Mouse (Mus musculus) CH12.LX (cell line): Measurements from ENCODE around the gene Slc44a4. TPM values are rescaled to one million over a fixed set of nuclear protein-coding genes. Genes with fewer than 3 reads are reported as not detected.

Experiments used
- DNase-seq: peaks from one replicate; pipeline ENCODE4 v3.0.0-alpha.2; 2013; ENCODE audit errors: extremely low read depth
- H3K27ac ChIP-seq: 2 replicates; pipeline ENCODE4 v1.5.1; 2012; ENCODE audit warnings: low read depth, mild to moderate bottlenecking, control low read depth, moderate library complexity; ENCODE audit not compliant: insufficient read depth
- H3K27me3 ChIP-seq: replicated peaks from 2 replicates; pipeline ENCODE3; 2012; ENCODE audit warnings: inconsistent platforms
- H3K36me3 ChIP-seq, 2 experiments: replicated peaks in 1 of 2; 2 replicates each; pipeline versions ENCODE3 to v1.6.1; 2012; ENCODE audit warnings: inconsistent platforms in 1 of 2, low read length in 1 of 2, mild to moderate bottlenecking in 1 of 2, mixed read lengths in 1 of 2, moderate library complexity in 1 of 2; ENCODE audit not compliant: control insufficient read depth in 1 of 2, insufficient read depth in 1 of 2
- H3K4me1 ChIP-seq, 2 experiments: 2 replicates each; pipeline ENCODE4 v1.6.1; 2012; ENCODE audit warnings: inconsistent platforms in 1 of 2, moderate library complexity in 1 of 2; ENCODE audit not compliant: insufficient read depth in 2 of 2, control insufficient read depth in 1 of 2
- H3K4me2 ChIP-seq: 2 replicates; pipeline ENCODE4 v1.6.1; 2012; ENCODE audit warnings: low read depth, mild to moderate bottlenecking, control low read depth; ENCODE audit not compliant: poor library complexity, insufficient read depth, severe bottlenecking
- H3K4me3 ChIP-seq, 3 experiments: fragments of 150-350 bp in 1 of 3; sonication (generic) in 1 of 3; replicated peaks in 1 of 3; 2 replicates each; pipeline versions ENCODE3 to v1.5.1; 2011 to 2012; ENCODE audit warnings: low read depth in 2 of 3, low read length in 2 of 3, mild to moderate bottlenecking in 2 of 3, moderate library complexity in 2 of 3, control low read depth in 1 of 3, improper control_type of control experiment in 1 of 3, inconsistent platforms in 1 of 3, mixed read lengths in 1 of 3; ENCODE audit not compliant: poor library complexity in 1 of 3
- H3K79me2 ChIP-seq: replicated peaks from 2 replicates; pipeline ENCODE4 v1.6.1; 2012; ENCODE audit warnings: mild to moderate bottlenecking, moderate library complexity; ENCODE audit not compliant: control insufficient read depth, poor library complexity, insufficient read depth, severe bottlenecking; ENCODE audit errors: extremely low read depth
- H3K9ac ChIP-seq: 2 replicates; pipeline ENCODE4 v1.6.1; 2012; ENCODE audit warnings: low read depth, mild to moderate bottlenecking, control low read depth, moderate library complexity; ENCODE audit not compliant: insufficient read depth
- H3K9me3 ChIP-seq: replicated peaks from 2 replicates; pipeline ENCODE3; 2012; ENCODE audit warnings: low read length, inconsistent platforms, mixed read lengths
- CTCF ChIP-seq, 2 experiments: IDR thresholded peaks in 1 of 2; conservative IDR thresholded peaks in 1 of 2; 2 replicates each; pipeline ENCODE4 v1.5.1; 2011 to 2012; ENCODE audit warnings: low read depth in 2 of 2, low read length in 2 of 2, improper control_type of control experiment in 1 of 2, inconsistent platforms in 1 of 2, mild to moderate bottlenecking in 1 of 2, moderate library complexity in 1 of 2
- E2F4 ChIP-seq: IDR thresholded peaks from 2 replicates; pipeline ENCODE4 v1.6.1; 2011; ENCODE audit warnings: low read depth, low read length, improper control_type of control experiment; ENCODE audit not compliant: insufficient replicate concordance
- ELF1 ChIP-seq: IDR thresholded peaks from 2 replicates; pipeline ENCODE4 v1.6.1; 2014; ENCODE audit warnings: low read depth, mild to moderate bottlenecking, inconsistent platforms, low read length, improper control_type of control experiment
- JUN ChIP-seq: IDR thresholded peaks from 2 replicates; pipeline ENCODE4 v1.6.1; 2011; ENCODE audit warnings: low read depth, mild to moderate bottlenecking, low read length, improper control_type of control experiment, moderate library complexity; ENCODE audit not compliant: insufficient read depth
- JUND ChIP-seq: conservative IDR thresholded peaks from 2 replicates; pipeline ENCODE4 v1.6.1; 2011; ENCODE audit warnings: low read depth, low read length, improper control_type of control experiment
- MYC ChIP-seq: IDR thresholded peaks from 2 replicates; pipeline ENCODE4 v1.6.1; 2011; ENCODE audit warnings: low read depth, mild to moderate bottlenecking, improper control_type of control experiment, low read length
- NELFE ChIP-seq: IDR thresholded peaks from 2 replicates; pipeline ENCODE4 v1.6.1; 2011; ENCODE audit warnings: low read depth, low read length, improper control_type of control experiment
- NRF1 ChIP-seq: IDR thresholded peaks from 2 replicates; pipeline ENCODE4 v1.6.1; 2014; ENCODE audit warnings: low read depth, mild to moderate bottlenecking, inconsistent platforms, low read length, improper control_type of control experiment, moderate library complexity
- POLR2AphosphoS2 ChIP-seq: IDR thresholded peaks from 2 replicates; pipeline ENCODE4 v1.6.1; 2011; ENCODE audit warnings: low read depth, low read length, improper control_type of control experiment
- RAD21 ChIP-seq: IDR thresholded peaks from 2 replicates; pipeline ENCODE4 v1.6.1; 2011; ENCODE audit warnings: low read depth, mild to moderate bottlenecking, low read length, improper control_type of control experiment, moderate library complexity
- SIN3A ChIP-seq: IDR thresholded peaks from 2 replicates; pipeline ENCODE4 v1.6.1; 2012; ENCODE audit warnings: low read length, improper control_type of control experiment, inconsistent platforms
- TBP ChIP-seq: conservative IDR thresholded peaks from 2 replicates; pipeline ENCODE4 v1.6.1; 2011; ENCODE audit warnings: low read depth, low read length, improper control_type of control experiment
- UBTF ChIP-seq: IDR thresholded peaks from 2 replicates; pipeline ENCODE4 v1.6.1; 2012; ENCODE audit warnings: low read depth, mild to moderate bottlenecking, inconsistent platforms, low read length, improper control_type of control experiment, moderate library complexity
- ZNF384 ChIP-seq: IDR thresholded peaks from 2 replicates; pipeline ENCODE4 v1.6.1; 2012; ENCODE audit warnings: low read depth, low read length, improper control_type of control experiment, inconsistent platforms
- dilution Hi-C: fragments of 300-500 bp; cut with MboI; formaldehyde crosslinking; loops from 2 replicates; pipeline ENCODE4 v1.14.3; 2020; ENCODE audit warnings: low sequenced_read_pairs; ENCODE audit not compliant: extremely low pct_unique_long_range_greater_than_20kb, extremely low pct_ligation_motif_present
- in situ Hi-C: fragments of 300-500 bp; cut with MboI; formaldehyde crosslinking; loops from 3 replicates; pipeline ENCODE4 v1.14.3; 2019; ENCODE audit warnings: low sequenced_read_pairs, low pct_ligation_motif_present, low pct_unique_long_range_greater_than_20kb, mixed read lengths
- polyA plus RNA-seq: library from polyadenylated mRNA; unstranded; fragments of >175 nt; gene quantifications from 2 replicates; pipeline ENCODE4 v1.2.1, GENCODE M21; 2012; ENCODE audit warnings: low read depth; ENCODE audit not compliant: insufficient read length
- total RNA-seq, 2 experiments: library from RNA; depleted of rRNA; stranded (reverse); fragments of 300-350 nt in 1 of 2; fragments of >200 nt in 1 of 2; gene quantifications; 2 replicates each; pipeline ENCODE4 v1.2.3; 2012 to 2014

Gene Slc44a4
- total and polyA plus RNA-seq, 3 experiments, result 0.55 to 1.4 (median 0.62) TPM

DNA sequence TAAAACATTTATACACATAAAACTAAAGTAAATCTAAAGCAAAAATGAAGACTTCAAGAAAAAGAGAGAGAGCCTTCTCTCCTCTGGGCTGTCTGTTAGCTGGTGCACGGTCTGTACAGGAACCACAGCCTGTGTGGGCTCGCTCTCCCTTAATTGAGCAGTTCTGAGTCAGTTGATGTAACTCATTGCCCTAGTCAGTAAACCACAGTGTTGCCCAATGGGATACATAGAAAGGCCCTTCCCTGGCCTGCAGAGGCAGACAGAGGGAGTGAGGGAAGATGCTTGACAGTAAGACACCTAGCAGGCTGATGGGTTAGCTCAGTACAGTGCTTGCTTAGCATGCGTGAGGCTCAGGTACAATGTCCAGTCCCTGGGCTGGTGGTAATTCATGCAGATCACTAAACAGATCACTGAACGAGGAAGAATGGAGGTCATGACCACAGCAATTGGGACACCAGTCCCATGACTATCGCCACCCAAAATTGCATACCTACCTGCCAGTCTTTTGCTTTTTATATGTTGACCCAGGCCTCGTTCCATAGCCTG is 23.8 kb downstream of the Slc44a4 start:
- Histone ChIP-seq H3K9me3 (no peaks in the 10 kb centered on the region), H3K4me3 (no peak overlapping the region), H3K4me1 (peaks cover 2 to 24% of the 10 kb centered on the region in 2 experiments; a peak in 3 of 4 replicates), H3K27me3 (no peaks in the 10 kb centered on the region), H3K4me2 (no peak overlapping the region), H3K27ac (no peak overlapping the region), H3K9ac (no peak overlapping the region), H3K79me2 (no peaks in the 10 kb centered on the region), H3K36me3 (peaks cover 16 to 51% of the 10 kb centered on the region in 2 experiments)
- dilution Hi-C loops, result no loop called here
- TF ChIP-seq CTCF (conservative IDR thresholded peaks at IDR 0.05 in 1 of 2, IDR thresholded peaks at IDR 0.05 in 1 of 2; ENCODE audit: low read depth in 2 of 2, low read length in 2 of 2), result no peak
- no peak for TF ChIP-seq ZNF384
- no peak for TF ChIP-seq ELF1
- no peak for TF ChIP-seq JUN
- TF ChIP-seq POLR2AphosphoS2, result no peak
- TF ChIP-seq JUND, result no peak
- no peak for TF ChIP-seq SIN3A
- no peak for TF ChIP-seq UBTF
- no peak for TF ChIP-seq E2F4
- TF ChIP-seq TBP, result no peak
- TF ChIP-seq MYC, result no peak
- DNase-seq, result no peak
- in situ Hi-C loops, result no loop called here

DNA sequence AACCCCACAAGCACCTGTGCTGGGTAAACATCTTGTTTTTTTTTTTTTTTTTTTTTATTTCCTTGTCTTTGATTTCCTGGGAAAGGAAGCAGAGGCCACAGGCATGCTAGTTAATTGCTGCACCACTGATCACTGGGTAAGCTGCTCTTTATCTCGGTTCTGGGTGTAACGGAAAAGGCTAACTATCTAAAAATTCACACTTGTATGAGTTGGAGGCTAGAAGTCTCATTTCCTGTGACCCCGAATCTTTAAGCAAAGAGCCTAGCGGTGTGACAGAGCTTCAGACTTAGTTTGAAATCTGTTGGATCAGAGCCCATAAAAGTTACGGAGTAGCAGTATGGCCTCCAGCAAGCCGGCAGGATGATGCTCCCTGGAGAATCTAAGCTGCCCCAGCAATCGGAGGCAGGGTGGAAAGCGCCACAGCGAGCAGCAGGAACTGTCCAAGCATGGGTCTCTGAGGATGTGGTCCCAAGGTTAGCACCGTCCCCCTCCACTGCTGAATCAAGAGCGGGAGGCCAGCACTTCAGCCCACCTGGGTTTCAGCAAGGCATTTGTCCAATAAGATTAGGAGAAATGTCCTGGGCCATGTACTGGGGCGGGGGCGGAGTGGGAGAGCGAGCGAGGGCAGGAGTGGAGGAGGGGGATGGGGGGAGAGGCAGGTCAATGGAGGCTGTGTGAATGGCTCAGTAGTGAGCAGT is 27.2 kb downstream of the Slc44a4 start:
- no peak overlapping the region for H3K4me3 ChIP-seq
- H3K9me3 ChIP-seq, result no peaks in the 10 kb centered on the region
- dilution Hi-C loops, result no loop called here
- peaks cover 0 to 24% of the 10 kb centered on the region in 2 experiments for H3K36me3 ChIP-seq
- H3K79me2 ChIP-seq, result no peaks in the 10 kb centered on the region
- H3K4me2 ChIP-seq, result no peak overlapping the region
- no peaks in the 10 kb centered on the region for H3K4me1 ChIP-seq
- DNase-seq, result no peak
- H3K27me3 ChIP-seq, result no peaks in the 10 kb centered on the region
- TF ChIP-seq RAD21, result no peak
- TF ChIP-seq SIN3A, result no peak
- no peak for TF ChIP-seq NRF1
- TF ChIP-seq ZNF384, result no peak
- TF ChIP-seq NELFE, result no peak
- no peak overlapping the region for H3K9ac ChIP-seq
- H3K27ac ChIP-seq, result no peak overlapping the region
- in situ Hi-C loops, result no loop called here
